Mouse (Mus musculus): Measurements from ENCODE around the gene Mindy2.
"Not testable (repeated sequence)": the region's sequence is repeated elsewhere in the genome, so short reads cannot be mapped to it uniquely, and the experiment has no call there.

Mindy2 gene

DNA sequence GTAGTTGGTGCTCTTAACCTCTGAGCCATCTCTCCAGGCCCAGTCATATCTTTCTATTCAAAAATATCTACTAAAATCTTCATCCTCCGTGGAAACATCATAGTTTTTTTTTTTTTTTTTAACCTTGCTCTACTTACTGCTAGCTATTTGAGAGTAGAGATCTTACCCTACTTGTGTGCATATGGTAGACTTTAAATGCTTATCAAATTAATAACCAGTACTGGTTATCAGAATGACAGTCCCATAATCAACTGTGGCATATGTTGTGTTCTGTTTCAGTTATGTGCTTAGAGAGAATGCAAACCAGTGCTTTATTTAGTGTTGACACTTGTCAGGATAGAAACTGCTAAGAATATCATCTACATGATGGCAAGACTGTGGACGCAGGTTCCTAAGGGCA, 78.9 kb downstream of the Mindy2 start:
- DNase-seq = no peak

- no peak for DNase-seq
Observed at GRCm38 (mm10) chr9:70570351-70570750, 86.6 kb downstream of the Mindy2 start.

DNA sequence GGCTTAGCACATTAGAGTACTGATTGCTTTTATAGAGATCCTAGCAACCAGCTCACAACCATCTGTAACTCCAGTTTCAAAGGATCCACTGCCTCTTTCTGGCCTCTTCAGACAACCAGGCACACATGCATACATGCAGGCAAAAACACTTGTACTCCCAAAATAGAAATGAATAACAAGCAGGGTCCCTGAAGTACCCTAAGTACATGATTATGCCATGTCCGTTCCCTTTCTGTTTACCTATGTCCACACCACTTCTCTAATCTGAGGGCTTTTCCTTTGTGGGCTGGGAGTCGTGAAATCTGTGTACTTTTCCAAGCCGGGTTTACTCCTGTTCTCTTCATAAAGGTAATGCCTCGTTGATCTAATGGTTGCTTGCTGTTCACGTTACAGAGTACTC, 89.3 kb downstream of the Mindy2 start:
- DNase-seq = no peak

DNA sequence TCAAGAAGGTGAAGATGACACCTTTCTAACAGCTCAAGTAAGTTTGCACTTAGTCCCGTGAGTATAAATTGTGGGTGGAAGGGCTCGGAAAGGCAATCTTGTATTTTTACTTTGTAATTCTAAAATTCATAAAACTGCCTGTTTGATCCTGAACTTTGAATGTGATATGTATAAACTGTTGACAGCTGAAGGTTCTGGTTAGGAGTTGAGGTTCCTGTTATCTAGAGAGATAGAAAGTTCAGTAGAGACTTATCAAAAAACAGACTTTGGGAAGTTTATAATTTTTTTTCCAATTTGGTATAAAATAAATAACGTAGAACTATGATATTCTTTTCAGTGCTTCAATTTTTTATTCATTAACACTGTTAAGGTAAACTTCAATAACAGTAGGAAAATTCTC, 94.1 kb downstream of the Mindy2 start:
- no peak for DNase-seq

- DNase-seq = no peak
Observed at GRCm38 (mm10) chr9:70556796-70557195, 100.2 kb downstream of the Mindy2 start.

GRCm38 (mm10) chr9:70555431-70555830, 101.5 kb downstream of the Mindy2 start:
- DNase-seq = no peak

GRCm38 (mm10) chr9:70552233-70552632, 104.7 kb downstream of the Mindy2 start:
- not testable (repeated sequence) for DNase-seq

- no peak for DNase-seq
Observed at GRCm38 (mm10) chr9:70551524-70551923, 105.5 kb downstream of the Mindy2 start.

Data from cerebellum, postnatal 14 days (tissue).